Mouse (Mus musculus) heart, postnatal 36 days (tissue): ENCODE measurements around the gene Blnk. TPM values are rescaled to one million over a fixed set of nuclear protein-coding genes. Genes with fewer than 3 reads are reported as not detected.

ENCODE experiments used
- DNase-seq, 2 experiments: peaks; one replicate each; pipeline ENCODE4 v3.0.0; 2021 to 2022
- intact Hi-C: fragments of 180-260 bp; cut with DNase I; formaldehyde crosslinking; loops from one replicate; pipeline ENCODE4 v1.15.1; 2025
- total RNA-seq, 2 experiments: library from RNA; stranded (reverse); gene quantifications; 2 replicates each; pipeline ENCODE4 v1.2.3; 2021

Gene Blnk
- total RNA-seq, 2 experiments from 2014 or later: 1.6 to 2.0 TPM

- intact Hi-C loops: no loop called here
- no peak for DNase-seq
Measured at GRCm38 (mm10) chr19:40970301-40970700, 24.0 kb downstream of the Blnk start.

GRCm38 (mm10) chr19:40964936-40965850 lies 29.1 kb downstream of the Blnk start:
- intact Hi-C loops: no loop called here
- DNase-seq: no peak

GRCm38 (mm10) chr19:40964367-40964891 lies 29.9 kb downstream of the Blnk start:
- no peak for DNase-seq
- intact Hi-C loops: no loop called here

GRCm38 (mm10) chr19:40962988-40963387 lies 31.3 kb downstream of the Blnk start:
- intact Hi-C loops: loop anchor here (1.0 kb wide), 1 partner anchor 53 kb away; no protein-coding TSS in a partner anchor
- DNase-seq: peak; percentile 50 to 63

GRCm38 (mm10) chr19:40958981-40959380 lies 35.4 kb downstream of the Blnk start:
- intact Hi-C loops: no loop called here
- DNase-seq: no peak

GRCm38 (mm10) chr19:40946937-40947577 lies 47.3 kb downstream of the Blnk start:
- DNase-seq: no peak
- intact Hi-C loops: no loop called here

GRCm38 (mm10) chr19:40943552-40943951 lies 50.8 kb downstream of the Blnk start:
- intact Hi-C loops: no loop called here
- no peak for DNase-seq

- intact Hi-C loops: no loop called here
- no peak for DNase-seq
Measured at GRCm38 (mm10) chr19:40936038-40936437, 58.3 kb downstream of the Blnk start.

GRCm38 (mm10) chr19:40935376-40935775 lies 59.0 kb downstream of the Blnk start:
- DNase-seq: no peak
- intact Hi-C loops: no loop called here

- intact Hi-C loops: no loop called here
- no peak for DNase-seq
Measured at GRCm38 (mm10) chr19:40931581-40932369, 62.6 kb downstream of the Blnk start.

GRCm38 (mm10) chr19:40895393-40895703 lies 99.0 kb downstream of the Blnk start:
- no peak for DNase-seq
- intact Hi-C loops: loop anchor here (2.0 kb wide), 1 partner anchor 65 kb away; the partner anchor contains the start of gene Ccnj

- intact Hi-C loops: loop anchor here (1.0 to 2.0 kb wide), 2 partner anchors 21 to 64 kb away; partner anchors contain the start of gene Ccnj
- peak; percentile 88 to 97 for DNase-seq
Measured at GRCm38 (mm10) chr19:40894519-40895392, 99.6 kb downstream of the Blnk start, which contains the start of gene Zfp518a. Gene Zfp518a (plus strand): TSS chr19:40894705.

GRCm38 (mm10) chr19:40894071-40894506 lies 100.2 kb downstream of the Blnk start:
- no peak for DNase-seq
- intact Hi-C loops: loop anchor here (1.0 to 2.0 kb wide), 2 partner anchors 21 to 63 kb away; partner anchors contain the start of gene Ccnj

- no peak for DNase-seq
- intact Hi-C loops: no loop called here
Measured at GRCm38 (mm10) chr19:40888887-40889286, 105.4 kb downstream of the Blnk start.

- intact Hi-C loops: no loop called here
- no peak for DNase-seq
Measured at GRCm38 (mm10) chr19:40881700-40882099, 112.6 kb downstream of the Blnk start.
